Mouse (Mus musculus): ENCODE measurements around the gene Pam16. TPM values are rescaled to one million over a fixed set of nuclear protein-coding genes. Genes with fewer than 3 reads are reported as not detected.

Pam16 gene
- polyA plus RNA-seq (2014; fragmentation: Illumina TruSeq; extraction: RNeasy Lipid Tissue Mini Kit (QIAGEN cat#74804); ENCODE audit: low read depth, low replicate concordance) = 63.5 TPM

DNA sequence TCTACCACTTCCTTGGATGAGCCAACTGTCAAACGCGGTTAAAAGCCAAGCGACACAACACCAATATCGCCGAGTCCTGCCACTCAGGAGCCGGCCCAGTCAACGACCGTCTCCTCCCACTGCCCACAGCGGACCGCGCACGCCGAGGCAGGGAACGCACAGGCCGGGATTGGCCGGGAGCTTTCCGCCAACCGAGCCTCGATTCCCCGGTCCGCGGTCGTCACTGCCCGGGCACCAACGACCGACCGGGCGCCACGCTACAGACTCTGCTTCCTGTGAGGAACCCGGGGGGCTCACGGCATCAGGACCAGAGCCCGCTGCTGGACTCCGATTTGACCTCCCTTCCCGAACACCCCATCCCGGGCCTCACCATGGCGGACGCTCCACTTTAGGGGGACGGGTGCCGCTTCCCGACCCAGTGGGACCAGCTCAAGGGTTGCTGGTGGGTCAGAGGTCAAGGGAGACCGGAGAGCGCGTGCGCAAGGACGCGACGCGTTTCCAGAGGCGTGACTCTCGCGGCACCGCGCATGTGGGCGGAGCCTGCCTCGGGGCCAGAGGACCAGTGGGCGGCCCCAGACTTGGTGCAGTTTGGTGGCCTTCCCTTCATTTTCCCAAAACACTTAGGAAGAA, at the start of gene Pam16:
TSS of gene Pam16 (minus strand) at position 508 of the 630 bp plus-strand sequence.

DNA sequence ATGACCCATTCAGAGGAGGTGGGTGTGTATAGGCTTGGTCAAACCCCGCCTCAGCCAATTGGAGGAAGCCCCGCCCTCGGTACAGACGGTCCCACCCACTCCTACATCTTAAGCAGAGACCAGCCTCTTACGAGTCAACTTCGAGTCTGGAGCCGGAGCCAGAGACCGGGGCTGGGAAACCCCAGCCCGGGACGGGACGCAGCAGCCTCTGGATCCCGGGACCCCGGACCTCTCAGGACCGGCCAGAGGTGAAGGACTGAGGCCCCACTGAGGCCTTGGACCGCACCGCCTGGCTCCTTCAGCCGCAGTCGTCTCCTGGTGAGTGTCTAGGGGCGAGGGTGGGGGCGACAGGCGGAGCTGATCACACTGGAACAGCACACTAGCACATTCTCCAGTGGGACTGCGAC, 15.0 kb upstream of the Pam16 start, which contains the start of the genes Vasn and Dnaja3:
TSS of gene Vasn (plus strand) at position 111 of the 407 bp plus-strand sequence.
TSS of gene Dnaja3 (plus strand) at position 159 of the 407 bp plus-strand sequence.

DNA sequence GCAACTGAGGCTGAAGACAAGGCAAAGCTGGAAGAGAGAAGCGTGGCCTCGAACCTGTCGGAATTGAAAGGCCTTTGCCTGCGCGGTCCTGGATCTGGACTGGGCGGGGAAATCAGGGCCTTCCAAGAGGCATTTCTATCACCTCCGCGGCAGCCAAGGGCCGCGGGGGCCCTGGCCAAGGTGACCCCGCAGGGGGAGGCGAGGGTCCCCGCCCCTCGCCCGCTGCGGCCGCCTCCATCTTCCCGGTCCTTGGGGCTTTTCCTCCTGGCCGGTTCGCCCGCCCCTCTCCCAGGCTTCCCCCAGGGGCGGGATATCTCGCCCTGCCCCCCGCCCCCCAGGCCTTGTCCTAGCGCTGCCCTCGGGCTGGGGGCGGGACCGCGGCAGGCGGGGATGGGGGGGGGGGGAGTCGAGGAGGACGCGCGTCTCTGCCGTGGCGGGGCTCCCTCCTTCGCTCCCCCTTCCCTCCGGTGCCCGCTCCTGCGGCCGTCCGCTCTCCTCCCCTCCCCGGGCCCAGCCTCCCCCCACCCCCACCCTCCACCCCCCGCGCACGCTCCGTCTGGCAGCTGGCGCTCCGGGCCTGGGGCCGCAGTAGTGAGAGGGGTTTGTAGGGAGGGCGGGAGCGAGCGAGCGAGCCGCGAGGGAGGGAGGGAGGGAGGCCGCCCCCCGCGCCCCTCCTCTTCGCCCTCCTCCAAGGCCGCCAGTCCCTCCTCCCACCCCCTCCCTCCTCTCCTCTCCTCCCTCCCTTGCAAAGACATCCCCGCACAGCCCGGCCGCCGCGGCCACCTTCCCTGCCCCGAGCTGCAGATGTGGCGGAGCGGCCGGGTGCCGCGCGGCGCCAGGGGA, 30.6 kb downstream of the Pam16 start, which contains the start of gene Glis2:
TSS of gene Glis2 (plus strand) at position 743 of the 843 bp plus-strand sequence.

Other genes with a start within 250 kb of the Pam16 start
- 6.3 TPM for gene Adcy9, start 204.5 kb downstream of the Pam16 start, polyA plus RNA-seq (2014; fragmentation: Illumina TruSeq; extraction: RNeasy Lipid Tissue Mini Kit (QIAGEN cat#74804); ENCODE audit: low read depth, low replicate concordance)
- 4.3 TPM for gene Srl, start 83.2 kb downstream of the Pam16 start, polyA plus RNA-seq (2014; fragmentation: Illumina TruSeq; extraction: RNeasy Lipid Tissue Mini Kit (QIAGEN cat#74804); ENCODE audit: low read depth, low replicate concordance)
- 4.5 TPM for gene Tfap4, start 65.1 kb downstream of the Pam16 start, polyA plus RNA-seq (2014; fragmentation: Illumina TruSeq; extraction: RNeasy Lipid Tissue Mini Kit (QIAGEN cat#74804); ENCODE audit: low read depth, low replicate concordance)
- gene Glis2, start 30.3 kb downstream of the Pam16 start, polyA plus RNA-seq (2014; fragmentation: Illumina TruSeq; extraction: RNeasy Lipid Tissue Mini Kit (QIAGEN cat#74804); ENCODE audit: low read depth, low replicate concordance) = 14.7 TPM
- gene Vasn, start 15.0 kb upstream of the Pam16 start, polyA plus RNA-seq (2014; fragmentation: Illumina TruSeq; extraction: RNeasy Lipid Tissue Mini Kit (QIAGEN cat#74804); ENCODE audit: low read depth, low replicate concordance) = 20.9 TPM
- gene Dnaja3, start 15.0 kb upstream of the Pam16 start, polyA plus RNA-seq (2014; fragmentation: Illumina TruSeq; extraction: RNeasy Lipid Tissue Mini Kit (QIAGEN cat#74804); ENCODE audit: low read depth, low replicate concordance) = 41.8 TPM
- gene Coro7, start 54.8 kb upstream of the Pam16 start, polyA plus RNA-seq (2014; fragmentation: Illumina TruSeq; extraction: RNeasy Lipid Tissue Mini Kit (QIAGEN cat#74804); ENCODE audit: low read depth, low replicate concordance) = 39.4 TPM
- gene Nmral1, start 94.4 kb upstream of the Pam16 start, polyA plus RNA-seq (2014; fragmentation: Illumina TruSeq; extraction: RNeasy Lipid Tissue Mini Kit (QIAGEN cat#74804); ENCODE audit: low read depth, low replicate concordance) = 9.1 TPM
- gene Hmox2, start 101.4 kb upstream of the Pam16 start, polyA plus RNA-seq (2014; fragmentation: Illumina TruSeq; extraction: RNeasy Lipid Tissue Mini Kit (QIAGEN cat#74804); ENCODE audit: low read depth, low replicate concordance) = 87.0 TPM
- 65.2 TPM for gene Cdip1, start 165.3 kb upstream of the Pam16 start, polyA plus RNA-seq (2014; fragmentation: Illumina TruSeq; extraction: RNeasy Lipid Tissue Mini Kit (QIAGEN cat#74804); ENCODE audit: low read depth, low replicate concordance)
- 1.3 TPM for gene 4930562C15Rik, start 210.4 kb upstream of the Pam16 start, polyA plus RNA-seq (2014; fragmentation: Illumina TruSeq; extraction: RNeasy Lipid Tissue Mini Kit (QIAGEN cat#74804); ENCODE audit: low read depth, low replicate concordance)